Mouse (Mus musculus): ENCODE results near the gene Immp1l. TPM values are rescaled to one million over a fixed set of nuclear protein-coding genes. Genes with fewer than 3 reads are reported as not detected.
A peak's percentile ranks its signal among the peaks of the same experiment; 100 is the strongest.

The Immp1l gene
- polyA plus RNA-seq, 1 experiment from 2014 or later: 78.8 TPM

DNA sequence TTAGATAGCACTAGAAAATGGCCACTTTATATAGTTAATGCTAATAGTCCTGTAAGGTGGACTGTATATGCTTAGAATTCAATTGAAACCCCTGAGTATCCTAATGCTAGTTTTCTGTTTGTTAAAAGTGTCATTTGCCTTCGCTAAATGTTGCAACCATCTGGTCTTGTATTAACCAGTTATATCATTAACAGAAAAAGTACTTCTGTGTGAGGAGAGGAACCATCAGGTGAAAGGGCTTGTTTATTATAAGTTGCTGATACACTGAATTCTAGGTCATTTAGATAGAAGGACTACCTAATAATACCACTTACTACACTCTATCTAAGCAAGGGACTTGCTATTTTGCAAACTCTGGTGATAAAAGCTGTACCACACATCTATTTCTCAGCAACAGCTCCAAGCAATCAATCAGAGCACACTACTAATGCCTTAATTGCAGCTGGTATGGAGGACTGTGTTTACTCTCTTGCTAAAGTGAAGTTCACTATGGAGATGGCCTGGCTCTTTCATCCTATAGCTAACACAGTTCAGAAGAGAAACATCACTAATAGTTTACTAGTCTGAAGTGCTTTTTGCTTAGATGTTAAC lies 47.0 kb downstream of the Immp1l start:
- ATAC-seq: no peak
- peaks cover 4% of the 10 kb centered on the region; the same call in 1 of the 2 replicates for H3K36me3 ChIP-seq
- no peaks in the 10 kb centered on the region for H3K9me3 ChIP-seq (replicated peaks)
- H3K27ac ChIP-seq: no peak overlapping the region
- H3K4me3 ChIP-seq: no peak overlapping the region
- H3K4me2 ChIP-seq: no peak overlapping the region
- H3K4me1 ChIP-seq: peaks cover 6% of the 10 kb centered on the region
- WGBS (ENCODE audit: insufficient replicate concordance): 77% methylated on average over 1 of the region's 1 CpGs
- H3K9ac ChIP-seq: no peak overlapping the region
- H3K27me3 ChIP-seq (replicated peaks): no peaks in the 10 kb centered on the region

DNA sequence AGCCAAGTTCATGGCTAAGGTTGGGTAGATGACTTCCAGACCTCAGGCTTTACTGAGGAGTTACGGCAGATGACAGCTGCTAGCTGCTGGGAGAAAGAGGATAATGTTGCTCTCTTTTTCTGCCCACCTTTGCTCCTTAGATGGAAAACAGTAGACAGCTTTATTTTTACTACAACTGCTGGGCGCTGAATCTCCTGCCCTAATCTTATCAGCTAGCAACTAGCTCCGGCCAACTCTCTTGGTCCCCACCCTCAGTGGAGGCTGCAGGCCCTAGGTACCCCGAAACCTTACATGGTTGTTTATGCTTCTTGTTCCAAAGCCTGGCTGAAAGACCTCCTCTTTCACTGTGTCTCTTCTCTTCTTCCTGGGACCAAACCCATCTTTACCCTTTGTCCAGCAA lies 49.4 kb downstream of the Immp1l start:
- Histone ChIP-seq H3K27me3 (replicated peaks) (no peaks in the 10 kb centered on the region), H3K4me1 (peaks cover 6% of the 10 kb centered on the region), H3K36me3 (peaks cover 6% of the 10 kb centered on the region; the same call in 1 of the 2 replicates), H3K9ac (no peak overlapping the region), H3K4me3 (no peak overlapping the region), H3K9me3 (replicated peaks) (no peaks in the 10 kb centered on the region), H3K4me2 (no peak overlapping the region), H3K27ac (no peak overlapping the region)
- ATAC-seq: no peak
- WGBS (ENCODE audit: insufficient replicate concordance): 48% methylated on average over 4 of the region's 4 CpGs

DNA sequence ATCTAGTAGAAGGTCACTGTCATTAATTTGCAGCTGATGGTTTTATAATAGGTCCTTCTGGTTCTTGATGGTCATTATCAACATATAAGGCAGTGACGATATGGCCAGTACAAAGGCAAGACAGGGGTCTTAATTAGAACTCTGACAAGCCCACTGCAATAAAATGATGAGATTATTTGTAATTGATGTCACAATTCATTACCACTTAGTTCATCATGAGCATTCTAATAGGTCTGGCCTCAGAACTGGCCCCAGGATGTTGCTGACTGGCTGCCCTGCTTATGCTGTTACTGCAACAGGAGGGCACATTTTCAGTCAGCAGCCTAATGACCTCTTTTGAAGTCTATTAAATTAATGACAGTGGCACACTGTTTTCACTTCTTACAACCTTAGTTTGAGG lies 59.0 kb downstream of the Immp1l start:
- no peaks in the 10 kb centered on the region for H3K9me3 ChIP-seq (replicated peaks)
- no peaks in the 10 kb centered on the region for H3K4me1 ChIP-seq
- H3K4me3 ChIP-seq: no peak overlapping the region
- no peak for ATAC-seq
- no peak overlapping the region for H3K4me2 ChIP-seq
- WGBS (ENCODE audit: insufficient replicate concordance): 73% methylated on average over 1 of the region's 1 CpGs
- no peak overlapping the region for H3K27ac ChIP-seq
- H3K27me3 ChIP-seq (replicated peaks): no peaks in the 10 kb centered on the region
- H3K9ac ChIP-seq: no peak overlapping the region
- peaks cover 40% of the 10 kb centered on the region for H3K36me3 ChIP-seq

DNA sequence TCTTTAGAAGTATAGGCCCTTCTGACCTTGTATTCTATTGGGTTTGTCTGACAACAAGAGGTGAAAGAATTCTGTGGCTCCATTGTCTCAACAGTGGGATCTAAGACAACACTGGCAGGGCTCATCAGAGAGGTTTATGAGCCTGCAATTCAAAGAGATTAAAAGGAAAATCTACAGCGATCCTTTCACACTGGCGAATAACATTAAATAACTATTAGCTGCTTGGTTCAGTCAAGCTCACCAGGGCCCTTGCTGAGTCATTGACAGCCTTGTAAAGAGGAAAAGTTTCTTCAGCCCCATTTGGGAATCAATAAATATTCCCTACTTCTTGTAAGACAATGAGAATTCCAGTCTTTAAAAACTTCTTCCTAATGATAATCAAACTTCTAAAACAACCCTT lies 69.5 kb downstream of the Immp1l start:
- Histone ChIP-seq H3K4me3 (no peak overlapping the region), H3K9me3 (replicated peaks) (no peaks in the 10 kb centered on the region), H3K4me2 (no peak overlapping the region), H3K9ac (no peak overlapping the region), H3K27ac (no peak overlapping the region), H3K36me3 (peaks cover 16% of the 10 kb centered on the region), H3K27me3 (replicated peaks) (no peaks in the 10 kb centered on the region), H3K4me1 (no peaks in the 10 kb centered on the region)
- ATAC-seq: no peak
- WGBS (ENCODE audit: insufficient replicate concordance): 46% methylated on average over 2 of the region's 2 CpGs

DNA sequence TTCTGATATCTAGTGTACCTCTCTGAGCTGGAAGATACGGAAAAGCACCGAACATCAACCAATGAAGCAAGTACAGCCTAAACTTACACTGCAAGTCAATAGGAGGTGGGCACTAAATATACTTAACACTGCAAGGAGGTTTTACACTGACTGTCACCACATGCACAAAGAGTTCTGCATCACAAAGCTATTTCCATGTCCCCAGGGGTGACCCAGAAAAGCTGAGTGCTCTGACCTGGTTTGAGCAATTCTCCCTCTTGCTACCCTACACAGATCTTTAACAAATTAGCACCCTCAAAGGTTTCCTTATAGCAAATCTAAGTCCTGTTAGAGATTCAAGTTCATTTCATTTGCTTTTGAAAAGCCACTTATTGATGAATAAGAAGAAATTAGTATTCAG lies 73.6 kb downstream of the Immp1l start:
- peaks cover 4% of the 10 kb centered on the region for H3K36me3 ChIP-seq
- H3K27ac ChIP-seq: no peak overlapping the region
- no peak overlapping the region for H3K4me2 ChIP-seq
- 90% methylated on average over 2 of the region's 2 CpGs for WGBS (ENCODE audit: insufficient replicate concordance)
- H3K4me1 ChIP-seq: no peaks in the 10 kb centered on the region
- H3K9me3 ChIP-seq (replicated peaks): no peaks in the 10 kb centered on the region
- H3K4me3 ChIP-seq: no peak overlapping the region
- H3K9ac ChIP-seq: no peak overlapping the region
- no peak for ATAC-seq
- H3K27me3 ChIP-seq (replicated peaks): no peaks in the 10 kb centered on the region

DNA sequence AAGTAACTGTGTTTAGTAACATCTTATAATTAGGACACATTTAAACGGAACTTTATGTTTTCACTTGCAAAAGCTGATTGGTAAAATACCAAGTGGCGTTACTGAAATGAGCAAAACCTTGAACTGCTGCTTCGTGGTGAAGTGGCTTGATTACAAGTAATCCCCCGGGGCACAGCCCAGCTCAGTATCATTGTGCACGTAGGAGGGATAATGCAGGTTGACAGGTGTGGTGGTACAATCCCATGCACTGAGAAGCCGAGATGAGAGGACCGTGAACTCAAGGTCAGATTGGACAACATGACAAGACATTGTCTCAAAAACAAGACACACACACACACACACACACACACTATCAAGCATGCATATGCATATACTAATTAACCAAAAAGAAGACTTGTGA lies 80.8 kb downstream of the Immp1l start:
- H3K27ac ChIP-seq: no peak overlapping the region
- H3K4me2 ChIP-seq: no peak overlapping the region
- H3K9me3 ChIP-seq (replicated peaks): no peaks in the 10 kb centered on the region
- 80% methylated on average over 7 of the region's 7 CpGs for WGBS (ENCODE audit: insufficient replicate concordance)
- H3K36me3 ChIP-seq: peaks cover under 1% of the 10 kb centered on the region
- no peak overlapping the region for H3K9ac ChIP-seq
- H3K4me1 ChIP-seq: no peaks in the 10 kb centered on the region
- no peaks in the 10 kb centered on the region for H3K27me3 ChIP-seq (replicated peaks)
- H3K4me3 ChIP-seq: no peak overlapping the region
- ATAC-seq: no peak

DNA sequence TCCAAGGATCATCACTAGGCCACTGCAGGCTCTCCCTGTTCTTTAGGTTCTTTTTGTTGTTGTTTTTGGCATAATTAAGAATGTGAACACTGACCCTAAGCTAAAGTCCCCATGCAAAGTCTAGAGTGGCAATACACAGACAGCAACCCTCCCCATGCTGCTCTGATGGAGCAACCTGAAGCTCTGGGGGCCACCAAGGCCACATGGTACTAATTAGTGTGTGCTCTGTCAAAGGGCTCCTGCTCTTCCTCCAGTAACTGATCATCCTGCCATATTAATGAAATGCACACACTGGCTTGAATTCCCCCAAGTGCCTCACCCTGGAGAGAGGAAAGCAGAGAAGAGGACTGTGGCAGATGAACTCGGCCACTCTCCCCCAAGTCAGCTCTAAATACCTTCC lies 82.7 kb downstream of the Immp1l start:
- no peak for ATAC-seq
- Histone ChIP-seq H3K27me3 (replicated peaks) (no peaks in the 10 kb centered on the region), H3K36me3 (no peaks in the 10 kb centered on the region), H3K4me1 (no peaks in the 10 kb centered on the region), H3K27ac (no peak overlapping the region), H3K9me3 (replicated peaks) (no peaks in the 10 kb centered on the region), H3K4me3 (no peak overlapping the region), H3K9ac (no peak overlapping the region), H3K4me2 (no peak overlapping the region)
- WGBS (ENCODE audit: insufficient replicate concordance): 50% methylated on average over 1 of the region's 1 CpGs

DNA sequence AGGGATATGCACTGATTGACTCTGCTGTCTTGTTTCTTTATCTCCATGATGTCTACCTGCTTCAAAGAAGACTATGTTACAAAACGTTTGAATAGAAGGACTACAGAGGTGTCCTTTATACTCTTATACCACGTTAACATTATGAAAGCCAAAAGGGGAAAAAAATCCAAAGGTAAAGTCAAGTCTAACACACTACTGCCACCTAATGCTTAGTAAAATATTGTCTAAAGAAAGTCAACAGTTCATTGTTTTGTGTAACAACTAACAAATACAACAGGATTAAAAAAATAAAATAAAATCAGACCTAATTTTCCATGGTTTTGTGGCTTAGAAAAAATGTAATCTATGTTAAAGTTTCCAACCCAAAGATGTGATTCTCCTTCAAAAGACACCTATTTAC lies 83.6 kb downstream of the Immp1l start:
- no peak overlapping the region for H3K27ac ChIP-seq
- WGBS (ENCODE audit: insufficient replicate concordance): 45% methylated on average over 2 of the region's 2 CpGs
- ATAC-seq: no peak

DNA sequence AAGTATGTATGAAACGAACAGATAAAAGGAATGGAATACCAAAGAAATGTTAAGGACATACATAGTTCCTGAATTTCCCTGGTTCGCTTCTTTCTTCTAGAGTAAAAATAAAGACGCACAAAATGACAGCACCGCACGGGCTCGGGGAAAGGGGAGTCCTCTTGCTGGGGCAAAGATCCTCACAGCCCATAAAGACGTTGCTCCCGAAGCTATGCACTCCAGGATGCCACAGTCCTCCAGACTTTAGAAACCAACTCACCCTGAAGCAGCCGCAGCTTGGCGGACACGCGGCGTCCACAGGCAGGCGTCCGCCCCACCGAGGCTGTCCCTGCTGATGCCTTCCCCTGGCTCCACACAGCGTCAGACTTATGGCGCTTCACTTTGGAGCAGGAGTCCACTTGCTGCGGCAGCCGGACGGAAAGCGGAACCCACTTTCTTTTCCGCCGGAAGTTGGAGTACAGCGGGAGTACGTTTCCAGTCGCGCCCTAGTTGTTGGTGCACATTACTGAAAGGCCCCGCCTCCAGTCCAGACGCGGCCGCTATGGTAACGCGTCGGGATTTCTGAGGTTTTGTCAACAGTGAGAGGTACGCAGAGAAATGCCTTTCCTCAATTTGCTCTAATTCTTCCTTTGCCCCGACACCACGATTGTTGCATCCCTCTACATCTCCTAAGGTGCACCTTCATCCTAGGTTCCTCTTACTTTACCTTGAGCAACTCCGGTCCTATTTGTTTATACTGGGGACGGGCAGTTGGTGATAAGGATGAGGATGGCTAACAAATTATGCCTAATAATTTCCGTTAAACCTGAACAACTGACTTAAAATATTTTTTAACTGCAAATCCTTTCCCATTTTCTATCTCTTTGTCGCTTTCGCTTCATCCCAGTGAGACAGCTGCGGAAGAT lies 98.6 kb downstream of the Immp1l start, which contains the start of gene Dnajc24:
Gene Dnajc24, minus strand, starts transcription at position 715 of the 905 bp plus-strand sequence.
- peak within 1 kb of the TSS; percentile 87 for H3K9ac ChIP-seq
- peak; percentile 98 for ATAC-seq
- H3K4me3 ChIP-seq: peak within 1 kb of the TSS; percentile 87
- H3K27ac ChIP-seq: peak within 1 kb of the TSS; percentile 80
- peak within 1 kb of the TSS; percentile 76 for H3K4me2 ChIP-seq
- H3K36me3 ChIP-seq: 0 out of 2 replicates have a peak, but pooled peaks cover 4% of the 10 kb centered on the region
- peaks cover 4% of the 10 kb centered on the region; the same call in 1 of the 2 replicates for H3K27me3 ChIP-seq (replicated peaks)
- WGBS (ENCODE audit: insufficient replicate concordance): 2% methylated on average over 44 of the region's 44 CpGs
- H3K9me3 ChIP-seq (replicated peaks): no peaks in the 10 kb centered on the region
- H3K4me1 ChIP-seq: peaks cover 11% of the 10 kb centered on the region; the same call in 1 of the 2 replicates

More for the DNA sequence above, 83.6 kb downstream of the Immp1l start:
- H3K9me3 ChIP-seq (replicated peaks): no peaks in the 10 kb centered on the region
- no peak overlapping the region for H3K4me3 ChIP-seq
- no peaks in the 10 kb centered on the region for H3K36me3 ChIP-seq
- H3K4me1 ChIP-seq: no peaks in the 10 kb centered on the region
- H3K4me2 ChIP-seq: no peak overlapping the region
- H3K9ac ChIP-seq: no peak overlapping the region
- H3K27me3 ChIP-seq (replicated peaks): no peaks in the 10 kb centered on the region

DNA sequence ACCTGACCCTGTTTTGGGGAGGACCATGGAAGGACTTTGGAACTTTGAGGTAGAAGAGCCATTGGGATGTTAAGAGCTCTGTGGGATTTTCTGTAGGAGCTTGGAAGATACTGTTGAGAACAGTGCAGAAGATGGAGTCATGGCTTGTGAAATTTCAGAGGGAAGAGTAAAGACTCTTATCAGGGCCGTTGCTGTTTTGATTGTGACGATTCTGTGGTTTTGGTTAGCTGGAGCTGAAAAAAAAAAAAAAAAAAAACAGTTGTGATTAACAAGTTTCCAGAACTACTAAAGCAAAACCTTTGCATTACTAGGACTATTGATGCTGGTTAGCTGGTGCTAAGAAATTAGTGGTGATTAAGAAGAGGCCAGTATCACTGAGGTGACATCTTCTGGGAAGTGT lies 104.0 kb downstream of the Immp1l start:
- Histone ChIP-seq H3K4me2 (no peak overlapping the region), H3K9me3 (replicated peaks) (no peaks in the 10 kb centered on the region), H3K36me3 (no peaks in the 10 kb centered on the region), H3K27ac (no peak overlapping the region), H3K4me3 (no peak overlapping the region), H3K27me3 (replicated peaks) (peaks cover 8% of the 10 kb centered on the region; the same call in 1 of the 2 replicates), H3K4me1 (peaks cover 4% of the 10 kb centered on the region; the same call in 1 of the 2 replicates), H3K9ac (no peak overlapping the region)
- WGBS (ENCODE audit: insufficient replicate concordance): 30% methylated on average over 2 of the region's 2 CpGs
- no peak for ATAC-seq

Data from liver, embryonic 12.5 days (tissue).